Mouse (Mus musculus) MN1 (cell line): ENCODE results near the gene Lrcol1.

ENCODE experiments used
- DNase-seq: peaks from one replicate; pipeline ENCODE4 v3.0.0-alpha.2; 2016; ENCODE audit warnings: low spot score

Lrcol1 gene

DNA sequence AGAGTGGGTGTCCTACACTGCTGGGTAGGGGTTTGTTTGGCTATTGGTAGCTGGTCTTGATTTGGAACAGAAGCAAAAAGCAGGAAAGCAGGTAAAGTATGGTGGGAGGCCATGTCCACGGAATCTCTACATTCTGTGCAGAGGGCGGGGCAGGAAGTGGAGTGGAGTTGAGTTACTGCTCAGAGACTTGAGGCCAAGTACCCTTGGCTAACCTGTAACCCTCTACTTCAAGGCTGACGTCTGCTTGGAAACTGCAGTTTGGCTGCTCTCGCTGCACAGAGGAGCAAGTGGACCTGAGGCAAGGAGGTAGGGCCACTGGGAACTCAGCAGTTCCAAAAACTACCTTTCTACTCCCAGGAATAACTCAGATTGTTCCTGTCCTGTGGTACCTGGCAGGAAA, at the start of gene Lrcol1:
Gene Lrcol1 (plus strand): TSS at position 207 of the 400 bp plus-strand sequence.
- no peak for DNase-seq

DNA sequence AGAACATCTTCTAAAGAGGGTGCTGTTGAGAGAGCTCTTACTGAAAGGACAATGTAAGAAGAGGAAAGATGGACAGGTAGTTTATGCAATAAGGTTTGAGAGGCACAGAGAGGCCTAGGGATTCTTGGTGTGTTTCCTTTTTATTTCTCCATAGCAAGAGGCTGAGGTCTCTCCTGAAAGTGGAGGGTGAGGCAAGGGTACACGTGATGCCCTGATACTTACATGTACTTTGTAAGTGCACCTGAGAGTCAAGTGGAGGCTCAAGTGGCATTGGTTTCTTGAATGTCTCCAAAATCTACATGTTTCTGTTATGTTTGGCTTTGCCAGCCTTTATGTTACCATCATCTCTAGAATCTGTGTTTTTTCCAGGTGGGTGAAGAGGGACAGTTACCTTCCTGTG, 47.9 kb upstream of the Lrcol1 start:
- DNase-seq = no peak

DNA sequence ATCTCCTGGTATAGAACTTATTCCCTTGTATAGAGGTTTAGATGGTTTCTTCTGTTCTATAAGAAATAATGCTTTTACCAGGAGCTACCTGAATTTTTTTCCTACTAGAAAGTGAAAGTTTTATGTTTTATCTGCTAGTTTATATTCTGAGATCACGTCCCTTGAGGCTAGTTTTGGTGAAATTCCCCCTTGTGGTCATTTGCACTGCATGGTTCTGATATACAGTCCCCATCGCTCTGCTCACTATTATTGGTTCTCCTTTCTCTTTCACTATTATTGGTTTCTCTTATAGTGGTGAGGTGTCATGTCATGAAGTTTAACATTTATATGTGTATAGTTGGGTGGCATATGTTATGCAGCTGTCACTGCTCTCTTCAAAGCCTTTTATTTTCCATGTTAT, 43.9 kb upstream of the Lrcol1 start:
- DNase-seq = no peak

DNA sequence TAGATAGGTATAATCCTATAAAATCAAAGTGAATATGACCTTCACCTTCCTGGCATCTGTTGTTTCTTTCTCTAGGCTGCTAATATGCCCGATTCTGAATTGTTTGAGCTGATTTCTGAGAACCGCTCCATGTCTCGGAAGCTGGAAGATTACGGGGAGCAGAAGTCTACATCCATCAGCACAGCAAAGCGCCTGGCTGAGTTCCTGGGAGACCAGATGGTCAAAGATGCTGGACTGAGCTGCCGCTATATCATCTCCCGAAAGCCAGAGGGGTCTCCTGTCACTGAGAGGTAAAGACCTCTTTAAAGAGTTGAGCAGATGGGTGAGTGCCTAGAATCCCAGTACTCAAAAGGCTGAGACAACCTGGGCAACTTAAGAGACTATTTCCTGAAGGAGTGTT, 35.7 kb upstream of the Lrcol1 start:
- no peak for DNase-seq

DNA sequence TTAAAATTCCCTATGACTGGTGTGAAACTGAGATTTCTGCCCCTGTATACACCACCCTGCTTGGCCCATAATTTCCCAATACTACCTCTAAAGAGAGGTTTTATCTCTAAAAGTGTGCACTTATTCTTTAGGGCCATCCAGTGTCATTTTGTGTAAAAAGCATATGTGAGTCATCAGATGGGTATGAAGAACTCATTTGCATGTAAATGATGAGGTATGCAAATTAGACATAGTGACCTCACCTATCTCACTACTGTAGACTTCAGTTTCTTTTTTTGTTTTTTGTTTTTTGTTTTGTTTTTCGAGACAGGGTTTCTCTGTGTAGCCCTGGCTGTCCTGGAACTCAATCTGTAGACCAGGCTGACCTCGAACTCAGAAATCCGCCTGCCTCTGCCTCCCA, 31.4 kb upstream of the Lrcol1 start:
- DNase-seq = no peak

DNA sequence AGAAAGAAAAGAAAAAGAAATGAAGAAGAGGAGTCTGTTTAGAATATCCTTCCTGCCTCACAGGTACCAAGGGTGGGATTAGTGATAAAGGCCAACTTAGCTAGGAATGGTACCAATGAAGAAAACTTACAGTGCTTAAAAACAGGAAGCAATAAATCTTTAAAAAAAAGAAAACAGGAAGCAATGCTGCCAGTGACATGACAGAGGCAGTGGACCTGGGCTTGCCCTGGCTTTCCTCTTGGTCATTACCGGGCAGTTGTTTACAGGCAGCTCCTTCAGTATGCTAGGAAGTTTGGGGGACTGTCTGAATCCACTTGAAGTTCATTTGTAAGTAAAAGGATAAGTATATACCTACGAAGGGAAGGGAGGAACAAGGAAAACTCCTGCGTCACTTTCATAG, 14.0 kb upstream of the Lrcol1 start:
- DNase-seq = no peak

DNA sequence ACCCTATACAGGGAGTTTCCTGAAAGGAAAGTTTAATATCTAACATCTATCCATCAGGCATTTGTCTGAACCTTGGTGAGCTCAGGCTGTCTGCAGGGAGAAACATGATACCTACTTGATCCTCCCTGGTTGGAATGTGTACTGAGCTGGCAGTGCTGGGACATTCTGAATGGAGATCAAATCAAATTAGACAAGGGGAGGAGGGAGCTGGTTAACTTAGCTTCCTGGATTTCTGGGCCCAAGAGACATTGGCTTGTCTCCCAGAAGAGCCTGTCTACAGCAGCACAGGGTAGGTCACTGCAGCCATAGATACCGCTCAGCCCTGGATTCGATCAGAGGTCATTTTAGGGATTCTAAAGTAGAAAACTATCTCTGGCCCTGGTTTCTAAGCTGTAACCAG, 5.7 kb upstream of the Lrcol1 start:
- DNase-seq = peak; percentile 69

DNA sequence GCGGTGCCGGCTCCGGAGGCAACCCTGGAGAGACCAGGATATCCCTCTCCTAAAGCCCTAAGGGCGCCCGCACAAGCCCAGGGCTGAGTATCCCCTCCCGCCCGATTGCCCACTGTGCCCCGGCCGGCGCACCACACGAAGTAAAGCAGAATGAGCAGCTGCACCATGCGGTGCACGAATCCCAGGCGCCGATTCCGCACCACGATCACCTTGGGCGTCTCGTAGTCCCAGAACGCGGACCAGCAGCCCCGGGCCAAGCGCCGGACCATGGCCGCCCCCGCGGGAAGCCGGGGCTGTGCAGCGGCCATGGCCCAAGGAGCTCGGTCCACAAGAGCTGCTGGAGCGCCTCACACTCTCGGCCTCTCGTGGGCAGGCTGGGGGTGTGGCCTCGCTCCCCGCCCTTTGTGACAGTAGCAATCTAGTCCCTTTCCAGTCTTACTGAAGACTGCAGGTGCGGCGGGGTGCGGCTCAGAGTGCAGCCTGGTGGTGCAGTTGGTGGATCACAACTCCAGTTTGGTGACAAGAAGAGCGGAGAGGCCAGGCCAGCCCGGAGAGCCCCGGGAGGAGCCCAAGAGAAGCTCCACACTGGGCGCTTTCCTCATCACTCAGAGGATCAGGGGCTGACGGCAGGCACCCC, 1.8 kb upstream of the Lrcol1 start, which contains the start of gene P2rx2:
Gene P2rx2 (minus strand): TSS at position 565 of the 637 bp plus-strand sequence.
- DNase-seq = no peak

DNA sequence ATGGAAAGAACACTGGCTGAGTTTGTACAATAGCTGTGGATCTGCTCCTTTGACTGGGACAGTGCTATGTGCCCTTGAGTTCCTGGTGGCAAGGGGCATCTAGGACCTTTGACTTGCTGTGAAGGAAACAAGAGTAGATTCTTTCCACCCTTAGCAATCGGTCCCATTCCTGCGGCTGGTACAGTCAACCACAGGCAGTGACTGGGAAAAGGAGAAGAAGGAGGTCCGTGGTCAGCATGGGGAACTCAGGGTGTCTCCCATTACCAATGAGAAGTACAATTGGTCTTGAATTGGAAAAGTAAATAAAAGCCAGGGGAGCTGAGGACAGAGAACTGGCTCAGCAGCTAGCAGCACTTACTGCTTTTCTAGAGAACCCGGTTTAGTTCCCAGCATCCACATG, 1.0 kb downstream of the Lrcol1 start:
- no peak for DNase-seq

DNA sequence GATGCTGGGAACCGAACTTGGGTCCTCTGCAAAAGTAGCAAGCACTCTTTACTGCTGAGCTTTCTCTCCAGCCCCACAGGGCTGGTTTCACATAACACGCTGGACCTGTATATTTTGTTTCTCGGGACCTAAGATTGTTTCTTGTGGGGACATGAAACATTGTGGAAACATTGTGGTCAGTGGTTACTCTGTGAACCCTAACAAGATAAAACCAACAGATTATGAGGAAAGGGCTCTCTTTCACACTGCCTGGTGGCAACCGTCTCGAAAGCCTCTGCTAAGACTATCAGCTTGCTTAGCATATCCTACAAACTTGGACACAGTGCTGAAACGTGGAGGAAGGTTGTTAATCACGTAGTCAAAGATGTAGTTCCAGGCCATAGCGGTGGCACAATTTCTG, 2.5 kb downstream of the Lrcol1 start:
- no peak for DNase-seq

DNA sequence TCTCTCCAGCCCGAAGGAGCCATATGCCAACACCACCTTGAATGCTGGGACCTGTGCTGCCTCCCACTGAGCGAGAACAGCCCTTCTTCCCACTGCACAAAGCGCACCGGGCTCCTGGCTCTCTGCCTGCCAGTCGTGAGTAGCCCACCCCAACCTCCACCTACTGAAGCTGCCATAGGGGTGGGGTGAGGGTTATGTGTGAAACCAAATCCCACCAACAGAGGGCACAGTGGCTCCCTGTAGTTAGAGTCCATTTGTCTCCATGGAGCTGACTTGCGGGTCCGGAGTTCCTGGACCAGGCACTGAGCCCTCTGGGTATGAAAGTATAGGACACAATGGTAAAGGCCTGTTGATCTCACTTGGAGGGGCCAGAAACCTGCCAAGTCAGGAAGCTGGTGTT, 10.2 kb downstream of the Lrcol1 start:
- DNase-seq = no peak

DNA sequence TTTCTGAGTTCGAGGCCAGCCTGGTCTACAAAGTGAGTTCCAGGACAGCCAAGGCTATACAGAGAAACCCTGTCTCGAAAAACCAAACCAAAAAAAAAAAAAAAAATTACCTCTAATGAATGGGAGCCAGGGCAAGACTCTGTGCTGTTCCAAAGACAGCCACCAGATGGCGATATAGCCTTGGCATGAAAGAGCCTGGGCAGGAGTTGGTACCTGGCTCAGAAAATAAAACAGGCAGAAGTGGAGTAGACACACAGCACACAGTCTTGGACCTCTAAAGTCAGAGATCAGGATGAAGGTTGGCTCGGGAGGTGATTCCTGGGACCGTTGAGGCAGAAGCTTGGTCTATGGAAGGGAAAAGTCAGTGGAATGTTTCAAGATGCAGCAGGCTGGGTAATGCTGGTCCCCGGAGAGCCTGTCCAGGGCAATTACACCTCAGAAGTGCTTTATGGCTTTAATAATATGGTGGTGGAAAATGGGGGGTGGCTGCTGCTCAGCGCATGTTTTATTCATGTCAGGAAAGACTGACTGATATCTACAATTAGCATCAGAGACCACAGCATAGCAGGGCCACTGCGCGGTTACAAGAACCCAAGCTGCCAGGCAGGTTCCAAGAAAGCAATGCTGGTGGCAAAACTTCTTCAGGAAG, 13.1 kb downstream of the Lrcol1 start:
- DNase-seq = peak; percentile 85

DNA sequence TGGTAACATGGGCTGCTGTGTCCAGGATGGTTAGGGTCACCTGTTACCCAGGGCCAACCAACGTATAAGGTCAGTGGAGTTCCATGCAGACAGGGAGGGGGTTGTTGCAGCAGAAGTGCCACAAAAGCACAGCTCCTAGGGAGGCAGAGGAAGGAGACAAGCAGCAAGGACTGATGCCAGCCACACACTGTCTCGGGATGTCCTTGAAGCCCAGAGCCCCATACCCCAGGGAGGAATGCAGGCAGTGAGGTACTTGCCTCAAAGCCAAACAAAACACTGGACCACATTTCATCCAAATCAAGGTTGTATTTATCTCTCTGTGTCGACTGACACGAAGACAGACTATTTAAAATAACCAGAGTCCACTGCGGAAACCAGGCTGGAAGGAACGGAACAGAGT, 16.9 kb downstream of the Lrcol1 start:
- no peak for DNase-seq

DNA sequence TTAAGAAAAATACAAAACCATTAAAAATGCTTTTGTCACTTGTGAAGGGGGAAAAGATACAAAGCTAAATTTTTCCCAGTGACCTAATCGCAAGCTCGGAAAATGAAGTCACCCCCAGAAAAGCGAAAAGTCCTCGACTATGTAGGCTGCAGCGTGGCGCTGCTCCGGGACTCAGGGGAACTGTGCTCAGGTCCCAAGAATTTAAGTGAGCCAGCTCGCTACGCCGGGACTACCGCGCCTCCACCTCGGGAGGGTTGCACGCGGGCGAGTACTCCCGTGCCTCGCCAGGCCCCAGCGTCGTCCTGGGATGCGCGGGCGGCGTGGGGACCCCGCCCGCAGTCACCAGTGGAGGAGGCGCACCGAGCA, 18.3 kb downstream of the Lrcol1 start:
- DNase-seq = no peak

DNA sequence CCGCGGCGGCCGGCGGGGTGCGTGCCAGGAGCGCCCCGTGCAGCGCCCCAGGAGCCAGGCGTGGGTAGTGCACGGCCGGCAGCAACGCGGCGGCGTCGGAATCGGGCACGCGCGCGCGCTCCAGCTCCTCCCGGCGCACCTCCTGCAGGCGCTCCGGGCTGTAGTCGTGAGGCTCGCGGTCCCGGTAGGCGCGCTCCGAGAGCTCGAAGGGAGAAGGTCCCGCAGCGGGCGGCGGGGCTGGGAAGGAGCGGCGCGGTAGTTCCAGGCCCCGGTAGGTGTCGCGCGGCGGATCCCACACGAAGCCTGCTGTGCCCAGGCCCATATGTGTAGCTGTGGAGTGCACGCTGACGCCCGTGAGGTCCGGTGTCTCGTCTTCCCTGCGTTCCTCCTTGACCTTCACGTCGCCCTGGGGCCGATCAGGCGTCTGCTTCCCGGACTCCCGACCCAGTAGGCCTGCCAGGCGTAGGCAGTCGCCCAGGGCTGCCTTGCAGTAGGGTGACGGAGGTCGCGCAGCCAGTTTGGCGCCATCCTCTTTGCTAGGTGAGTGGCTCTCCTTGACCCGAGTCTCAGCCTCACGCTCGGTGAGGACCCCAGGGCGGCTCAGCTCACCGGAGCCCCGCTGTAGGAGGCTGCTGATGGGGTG, 18.8 kb downstream of the Lrcol1 start:
- no peak for DNase-seq

DNA sequence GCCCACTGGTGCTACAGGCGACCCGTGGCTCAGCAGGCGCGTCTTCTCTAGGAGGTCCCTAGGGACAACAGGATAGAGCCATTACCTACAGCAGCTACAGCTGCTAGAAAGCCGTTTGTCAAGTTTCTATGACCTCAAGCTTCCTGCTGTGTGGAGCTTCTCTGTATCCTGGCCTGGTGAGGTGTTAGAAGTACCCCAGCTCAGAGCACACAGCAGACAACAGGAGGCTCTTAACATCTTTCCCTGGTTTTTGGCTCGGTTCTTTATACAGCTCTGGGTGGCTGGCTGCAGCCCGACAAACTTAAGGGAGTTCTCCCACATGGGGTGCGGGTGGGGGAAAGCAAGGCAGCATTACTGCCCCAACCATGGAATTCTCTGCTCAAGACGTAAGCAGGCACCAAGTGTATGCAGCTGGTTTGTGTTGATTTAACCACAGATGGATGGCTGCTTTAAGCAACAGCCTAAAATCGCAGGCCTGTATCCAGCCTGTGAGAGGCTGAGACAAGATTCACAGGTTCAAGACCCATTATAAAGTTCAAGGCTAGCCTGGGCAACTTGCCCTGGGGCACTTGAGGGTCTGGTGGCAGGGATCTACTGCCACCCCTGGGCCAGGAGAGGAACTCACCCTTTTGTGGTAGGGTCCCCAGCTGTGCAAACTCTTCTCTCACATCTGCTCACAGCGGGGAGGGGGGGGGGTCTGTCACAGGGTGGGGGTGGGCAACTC, 19.5 kb downstream of the Lrcol1 start:
- no peak for DNase-seq

DNA sequence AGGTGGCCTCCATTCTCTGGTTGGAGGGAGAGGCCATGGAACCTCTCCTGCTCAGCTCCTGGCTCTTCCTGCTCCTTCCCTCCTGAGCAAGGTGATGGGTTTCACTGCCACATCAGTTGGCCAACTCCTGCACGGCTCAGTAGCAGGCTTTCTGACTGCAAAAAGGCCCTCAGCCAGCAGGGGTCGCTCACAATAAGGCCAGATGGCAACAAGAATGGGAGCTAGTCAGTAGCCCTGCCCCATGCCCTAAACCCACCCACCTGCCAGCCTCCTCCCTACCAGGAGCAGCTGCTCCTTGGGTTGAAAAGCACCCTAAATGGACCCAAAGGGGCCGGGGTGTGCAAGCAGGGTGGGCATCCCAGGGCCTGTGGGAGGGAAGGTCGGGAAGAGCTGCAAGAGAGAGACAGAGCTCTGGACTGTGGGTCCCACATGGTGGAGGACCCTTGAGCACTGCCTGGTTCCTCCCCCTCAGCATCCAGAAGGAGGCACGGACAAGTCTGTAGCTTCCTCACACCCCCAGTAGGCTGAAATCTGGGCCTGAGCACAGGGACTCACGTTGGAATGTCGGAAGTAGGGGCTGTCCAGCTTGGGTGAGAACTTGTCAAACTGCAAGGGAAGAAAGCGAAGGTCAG, 32.4 kb downstream of the Lrcol1 start:
- DNase-seq = peak; percentile 63

DNA sequence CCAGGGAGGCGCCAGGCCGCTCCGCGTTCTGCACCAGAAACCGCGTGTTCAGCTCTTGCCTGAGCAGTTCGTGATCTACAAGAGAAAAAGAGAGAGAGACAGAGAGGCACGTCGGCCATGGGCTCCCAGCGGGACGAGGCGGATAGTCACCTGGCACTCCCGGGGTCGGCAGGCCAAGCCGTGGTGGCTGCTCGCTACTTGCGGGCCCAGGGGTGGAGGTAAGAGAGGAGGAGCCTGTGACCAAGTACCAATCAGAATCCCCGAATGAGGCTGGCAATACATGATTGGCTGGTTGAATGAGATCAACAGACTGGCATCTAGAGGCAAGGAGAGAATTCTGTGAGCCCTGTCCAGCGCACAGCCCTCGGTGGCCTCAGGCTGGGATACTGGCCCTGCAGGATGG, 33.7 kb downstream of the Lrcol1 start:
- no peak for DNase-seq

DNA sequence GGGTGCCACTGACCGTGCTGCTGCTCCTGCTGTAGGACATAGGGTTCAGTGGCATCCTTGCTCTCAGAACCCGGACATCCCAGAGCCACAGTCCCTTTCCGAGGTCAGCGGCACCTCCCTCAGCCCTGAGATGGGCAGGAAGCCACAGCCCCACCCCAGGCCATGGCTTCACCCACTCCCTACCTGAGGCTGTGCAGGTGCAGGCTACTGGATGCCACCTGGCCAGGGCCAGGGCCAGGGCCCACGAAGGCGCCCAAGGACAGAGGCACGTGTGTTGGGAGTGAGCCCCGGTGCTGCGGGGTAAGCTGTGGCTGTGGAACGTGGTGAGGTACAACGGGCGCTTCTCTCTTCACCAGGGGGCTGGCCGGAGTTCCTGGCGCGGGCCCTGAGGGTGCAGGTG, 34.6 kb downstream of the Lrcol1 start:
- DNase-seq = no peak

DNA sequence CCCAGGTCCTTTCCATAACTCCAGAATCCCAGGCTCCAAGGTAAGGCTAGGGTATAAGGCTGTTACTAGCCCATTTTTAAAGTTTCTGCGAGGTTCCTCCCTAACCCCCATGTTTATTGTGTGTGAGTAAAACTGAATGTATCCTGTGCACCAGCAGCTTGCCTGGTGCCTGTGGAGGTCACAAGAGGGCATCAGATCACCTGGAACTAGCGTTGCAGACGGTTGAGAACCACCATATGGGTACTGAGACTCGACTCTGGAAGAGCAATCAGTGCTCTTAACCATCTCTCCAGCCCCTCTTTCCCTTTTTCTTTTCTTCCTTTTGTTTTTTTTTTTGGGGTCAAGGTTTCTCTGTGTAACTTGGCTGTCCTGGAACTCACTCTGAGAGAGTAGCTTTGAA, 35.3 kb downstream of the Lrcol1 start:
- DNase-seq = no peak

DNA sequence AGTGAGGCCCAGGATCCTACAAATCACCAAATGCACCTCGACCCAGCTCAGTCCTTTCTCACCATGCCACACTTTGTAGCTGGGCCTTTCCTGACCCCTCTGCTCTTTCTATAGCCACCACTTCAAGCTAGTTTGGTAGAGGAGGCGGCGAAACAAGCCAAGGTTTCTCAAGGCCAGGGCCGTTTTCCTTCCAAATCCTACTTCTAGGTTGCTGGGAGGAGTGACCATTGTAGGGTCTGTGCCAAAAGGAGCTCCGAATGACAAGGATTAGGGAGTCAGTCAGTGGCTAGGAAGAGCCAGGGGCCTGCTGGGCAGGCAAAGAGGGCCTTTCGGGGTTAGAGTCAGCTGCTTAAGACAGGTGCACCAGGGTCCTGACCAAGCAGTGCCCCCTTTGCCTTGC, 40.0 kb downstream of the Lrcol1 start:
- DNase-seq = no peak

DNA sequence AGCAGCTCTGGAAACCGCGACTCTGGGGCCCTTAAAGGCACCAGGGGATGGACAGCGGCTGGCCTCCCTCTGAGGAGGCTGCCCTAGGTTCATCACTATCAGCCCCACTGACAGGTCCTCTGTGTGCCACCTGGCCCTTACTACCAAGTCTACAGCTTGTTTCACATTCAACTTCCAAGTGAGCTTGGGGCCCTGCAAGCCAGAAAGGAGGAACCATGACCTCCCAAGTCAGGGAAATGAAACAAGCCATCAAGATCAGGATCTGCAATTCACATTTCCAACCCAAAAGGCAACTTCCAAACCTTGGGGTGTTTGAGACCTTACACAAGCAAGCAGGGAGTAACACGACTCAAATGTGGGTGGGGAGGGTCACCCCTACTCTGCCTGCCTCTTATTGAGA, 40.7 kb downstream of the Lrcol1 start:
- DNase-seq = no peak
